Mouse (Mus musculus) hematopoietic stem cell, adult 5-6 weeks (primary cell): ENCODE measurements around the gene Tmem221. TPM values are rescaled to one million over a fixed set of nuclear protein-coding genes. Genes with fewer than 3 reads are reported as not detected.
A peak's percentile ranks its signal among the peaks of the same experiment; 100 is the strongest.

Experiments
- ATAC-seq, 2 experiments: fragments of 125-278 bp in 1 of 2; replicated peaks in 1 of 2; 2 replicates each; pipeline ENCODE4 v1.8.0; 2016 to 2017; ENCODE audit warnings: inconsistent platforms in 2 of 2, mild to moderate bottlenecking in 2 of 2, moderate number of reproducible peaks in 2 of 2, low read depth in 1 of 2, moderate TSS enrichment in 1 of 2; ENCODE audit not compliant: low FRiP score in 2 of 2, poor library complexity in 2 of 2, severe bottlenecking in 2 of 2, insufficient read depth in 1 of 2, low TSS enrichment in 1 of 2
- total RNA-seq: library from RNA; stranded (forward); fragments of 172-1452, 232-1000 nt; gene quantifications from 2 replicates; pipeline ENCODE4 v1.2.3, GENCODE M21; 2017

The Tmem221 gene
- total RNA-seq, 1 experiment from 2014 or later: not detected

GRCm38 (mm10) chr8:71528362-71529073 is 30.2 kb downstream of the Tmem221 start:
- peak; percentile 86 to 88 for ATAC-seq

GRCm38 (mm10) chr8:71527162-71527870 is 31.4 kb downstream of the Tmem221 start:
- ATAC-seq: no peak

- ATAC-seq: no peak
Measured at GRCm38 (mm10) chr8:71526272-71526671, 32.4 kb downstream of the Tmem221 start.

- no peak for ATAC-seq
Measured at GRCm38 (mm10) chr8:71525226-71526050, 33.2 kb downstream of the Tmem221 start, which contains the start of gene Ccdc194. TSS of gene Ccdc194 (minus strand) at chr8:71525711.

GRCm38 (mm10) chr8:71521634-71522033 is 37.0 kb downstream of the Tmem221 start:
- ATAC-seq: peak; percentile 94 to 95

GRCm38 (mm10) chr8:71519037-71519825 is 39.4 kb downstream of the Tmem221 start:
- ATAC-seq: peak; percentile 47 to 51; a peak in 1 of 4 replicates

- no peak for ATAC-seq
Measured at GRCm38 (mm10) chr8:71516786-71517185, 41.9 kb downstream of the Tmem221 start.

GRCm38 (mm10) chr8:71515043-71515442 is 43.6 kb downstream of the Tmem221 start:
- no peak for ATAC-seq

GRCm38 (mm10) chr8:71513018-71513754 is 45.5 kb downstream of the Tmem221 start:
- no peak for ATAC-seq

GRCm38 (mm10) chr8:71511644-71512043 is 47.0 kb downstream of the Tmem221 start, which contains the start of gene Plvap:
TSS of gene Plvap (minus strand) at chr8:71511752.
- peak; percentile 60 to 70; a peak in 3 of 4 replicates for ATAC-seq

- no peak for ATAC-seq
Measured at GRCm38 (mm10) chr8:71509316-71509715, 49.4 kb downstream of the Tmem221 start.

GRCm38 (mm10) chr8:71507589-71508104 is 51.0 kb downstream of the Tmem221 start:
- ATAC-seq: 0 out of 4 replicates have a peak, but pooled peaks of 1 of the 2 experiments have one; percentile 12

GRCm38 (mm10) chr8:71505979-71506378 is 52.7 kb downstream of the Tmem221 start:
- no peak for ATAC-seq

- ATAC-seq: no peak
Measured at GRCm38 (mm10) chr8:71505326-71505725, 53.3 kb downstream of the Tmem221 start.

GRCm38 (mm10) chr8:71504349-71504748 is 54.3 kb downstream of the Tmem221 start:
- ATAC-seq: no peak
